Comparison of ENCODE assay signal across 8 mouse cellular contexts in genomic region chr6:71909840-71910239, GRCm38 (mm10). TPM values are rescaled to one million over a fixed set of nuclear protein-coding genes. Genes with fewer than 3 reads are reported as not detected.
DNase-seq lines count a peak whose midpoint lies in the region; ATAC-seq lines count a peak whose summit lies in the region.

No protein-coding gene starts in this region.

- H3K36me3 ChIP-seq in kidney, embryonic 16.5 days (ENCODE audit: insufficient read depth, low read length): peaks cover 21% of the 10 kb centered on the region
- H3K36me3 ChIP-seq in forebrain, embryonic 16.5 days (ENCODE audit: control insufficient read depth, insufficient read depth): peaks cover 6% of the 10 kb centered on the region

- H3K4me2 ChIP-seq in kidney, embryonic 16.5 days (replicated peaks; ENCODE audit: low read depth, low read length): peak overlapping the region; percentile 84
- H3K4me2 ChIP-seq in forebrain, embryonic 16.5 days (ENCODE audit: low read length): peak overlapping the region; percentile 64

- peak overlapping the region; percentile 85 for H3K4me3 ChIP-seq in kidney, embryonic 16.5 days (ENCODE audit: low read length)
- H3K4me3 ChIP-seq in forebrain, embryonic 16.5 days (replicated peaks; ENCODE audit: low read length): peak overlapping the region; percentile 91

- H3K4me1 ChIP-seq in kidney, embryonic 16.5 days (ENCODE audit: insufficient read depth, low read length): peaks cover 14% of the 10 kb centered on the region; the same call in 1 of the 2 replicates
- peaks cover 14% of the 10 kb centered on the region for H3K4me1 ChIP-seq in forebrain, embryonic 16.5 days (replicated peaks; ENCODE audit: control insufficient read depth, insufficient read depth, low read length)

- no peak for ATAC-seq in kidney, embryonic 16.5 days (ENCODE audit: low FRiP score, low TSS enrichment)
- no peak for ATAC-seq in forebrain, embryonic 16.5 days
- ATAC-seq in megakaryocyte, adult 5-6 weeks (ENCODE audit: poor library complexity, severe bottlenecking): peak; percentile 16; the same call in 1 of the 2 replicates

- H3K27ac ChIP-seq in kidney, embryonic 16.5 days (ENCODE audit: low read length): no peak overlapping the region
- H3K27ac ChIP-seq in forebrain, embryonic 16.5 days (ENCODE audit: low read length): no peak overlapping the region

- no peak for DNase-seq in kidney, adult 8-10 months
- DNase-seq in MEL-GATA-1-ER (ENCODE audit: extremely low read depth, low read depth): peak; percentile 40
- no peak for DNase-seq in right cerebral cortex, adult 18-20 months
- no peak for DNase-seq in embryo, embryonic 10 days (ENCODE audit: low spot score)
- no peak for DNase-seq in kidney, postnatal 25 days

- H3K9me3 ChIP-seq in kidney, embryonic 16.5 days (ENCODE audit: low read length): no peaks in the 10 kb centered on the region
- H3K9me3 ChIP-seq in forebrain, embryonic 16.5 days (ENCODE audit: control insufficient read depth, low read length): no peaks in the 10 kb centered on the region

- no peak overlapping the region for H3K9ac ChIP-seq in kidney, embryonic 16.5 days (replicated peaks; ENCODE audit: low read length)
- H3K9ac ChIP-seq in forebrain, embryonic 16.5 days (replicated peaks; ENCODE audit: low read depth, low read length): no peak overlapping the region

- WGBS in kidney, embryonic 16.5 days: 78% methylated on average over 6 of the region's 6 CpGs
- 81% methylated on average over 6 of the region's 6 CpGs for WGBS in forebrain, embryonic 16.5 days

- H3K27me3 ChIP-seq in kidney, embryonic 16.5 days (ENCODE audit: insufficient read depth, low read length): no peaks in the 10 kb centered on the region
- H3K27me3 ChIP-seq in forebrain, embryonic 16.5 days (replicated peaks; ENCODE audit: control insufficient read depth, insufficient read depth, low read length): no peaks in the 10 kb centered on the region

RNA-seq across cellular contexts. Expression of gene Polr1a, which starts 1.0 kb away (rescaled TPM):
- polyA plus RNA-seq in kidney, embryonic 16.5 days (2015; fragmentation: Nextera tagmentation; extraction: Ambion mirVana): 35.6 and 38.3 TPM in 2 replicates
- polyA plus RNA-seq in forebrain, embryonic 16.5 days (2015; fragmentation: Nextera tagmentation; extraction: Ambion mirVana): 20.1 and 21.2 TPM in 2 replicates
- 17.3 and 20.6 TPM in 2 replicates for total RNA-seq in megakaryocyte, adult 5-6 weeks (2015)
- total RNA-seq in megakaryocyte, adult 5-6 weeks (2017): 32.2 and 52.7 TPM in 2 replicates

RNA-seq across cellular contexts. Expression of gene Ptcd3, which starts 1.3 kb away (rescaled TPM):
- 107 and 109 TPM in 2 replicates for polyA plus RNA-seq in kidney, embryonic 16.5 days (2015; fragmentation: Nextera tagmentation; extraction: Ambion mirVana)
- polyA plus RNA-seq in forebrain, embryonic 16.5 days (2015; fragmentation: Nextera tagmentation; extraction: Ambion mirVana): 102 and 104 TPM in 2 replicates
- 49.9 and 52.8 TPM in 2 replicates for total RNA-seq in megakaryocyte, adult 5-6 weeks (2015)
- 63.1 and 72.9 TPM in 2 replicates for total RNA-seq in megakaryocyte, adult 5-6 weeks (2017)
